Mouse (Mus musculus): ENCODE data around the gene Ptk7. TPM values are rescaled to one million over a fixed set of nuclear protein-coding genes. Genes with fewer than 3 reads are reported as not detected.

The Ptk7 gene
- polyA plus RNA-seq, 1 experiment = 6.6 TPM

DNA sequence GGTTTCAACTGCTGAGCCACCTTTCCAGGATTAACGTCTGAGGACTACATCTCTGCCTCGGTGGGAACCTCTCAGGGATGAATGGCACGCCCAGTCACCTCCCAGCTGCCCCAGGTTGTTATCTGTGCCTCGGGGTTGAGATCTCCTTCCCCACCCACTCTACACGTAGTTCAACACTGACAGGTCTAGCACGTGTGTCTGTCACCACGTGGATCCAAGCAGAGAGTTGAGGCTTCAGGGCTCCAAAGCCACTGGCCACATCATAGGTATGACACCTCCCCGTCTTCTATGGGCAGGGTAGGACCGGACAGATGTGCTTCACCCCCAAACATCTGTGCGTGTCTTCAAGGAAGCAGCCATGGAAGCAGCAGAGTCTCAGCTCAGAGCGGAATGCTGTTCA lies 31.3 kb downstream of the Ptk7 start:
- no peak overlapping the region for H3K27ac ChIP-seq (ENCODE audit: insufficient read depth, low read depth, low read length)
- no peaks in the 10 kb centered on the region for H3K36me3 ChIP-seq (ENCODE audit: control insufficient read depth, insufficient read depth, low read length)
- no peaks in the 10 kb centered on the region; the same call in 1 of the 2 replicates for H3K4me1 ChIP-seq (ENCODE audit: control insufficient read depth, insufficient read depth, insufficient read length, low read length)
- TF ChIP-seq CTCF (IDR thresholded peaks at IDR 0.05; ENCODE audit: extremely low read depth, insufficient read length, insufficient replicate concordance, low read depth, low read length) = no peak
- no peak for TF ChIP-seq POLR2A (IDR thresholded peaks at IDR 0.05; ENCODE audit: low read depth, low read length)
- no peaks in the 10 kb centered on the region for H3K27me3 ChIP-seq (ENCODE audit: control insufficient read depth, insufficient read depth, low read length)
- WGBS = 61% methylated on average over 11 of the region's 11 CpGs
- no peak overlapping the region for H3K4me3 ChIP-seq (ENCODE audit: low read depth, low read length)

DNA sequence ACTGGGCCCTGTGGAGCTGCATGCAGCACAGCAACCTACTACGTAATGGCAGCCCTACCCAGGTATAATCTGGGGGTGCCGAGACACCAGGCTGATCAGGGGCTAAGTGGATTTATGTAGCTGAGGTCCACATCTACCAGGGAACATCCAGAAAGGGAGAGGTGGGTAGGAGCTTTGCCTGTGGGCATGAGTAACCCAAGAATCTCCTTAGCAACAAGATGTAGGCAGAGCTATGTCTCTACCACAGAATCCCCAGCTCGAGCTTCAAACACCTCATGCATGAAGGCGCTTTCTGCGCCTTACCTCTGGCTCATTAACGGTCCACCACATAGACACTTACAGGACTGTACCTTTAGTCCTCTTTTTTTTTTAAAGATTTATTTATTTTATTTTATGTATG lies 34.0 kb downstream of the Ptk7 start:
- Histone ChIP-seq H3K36me3 (ENCODE audit: control insufficient read depth, insufficient read depth, low read length) (no peaks in the 10 kb centered on the region), H3K4me3 (ENCODE audit: low read depth, low read length) (no peak overlapping the region), H3K4me1 (ENCODE audit: control insufficient read depth, insufficient read depth, insufficient read length, low read length) (no peaks in the 10 kb centered on the region; the same call in none of the 2 replicates), H3K27ac (ENCODE audit: insufficient read depth, low read depth, low read length) (no peak overlapping the region), H3K27me3 (ENCODE audit: control insufficient read depth, insufficient read depth, low read length) (no peaks in the 10 kb centered on the region)
- 92% methylated on average over 6 of the region's 6 CpGs for WGBS
- TF ChIP-seq POLR2A (IDR thresholded peaks at IDR 0.05; ENCODE audit: low read depth, low read length) (no peak), CTCF (IDR thresholded peaks at IDR 0.05; ENCODE audit: extremely low read depth, insufficient read length, insufficient replicate concordance, low read depth, low read length) (no peak)

DNA sequence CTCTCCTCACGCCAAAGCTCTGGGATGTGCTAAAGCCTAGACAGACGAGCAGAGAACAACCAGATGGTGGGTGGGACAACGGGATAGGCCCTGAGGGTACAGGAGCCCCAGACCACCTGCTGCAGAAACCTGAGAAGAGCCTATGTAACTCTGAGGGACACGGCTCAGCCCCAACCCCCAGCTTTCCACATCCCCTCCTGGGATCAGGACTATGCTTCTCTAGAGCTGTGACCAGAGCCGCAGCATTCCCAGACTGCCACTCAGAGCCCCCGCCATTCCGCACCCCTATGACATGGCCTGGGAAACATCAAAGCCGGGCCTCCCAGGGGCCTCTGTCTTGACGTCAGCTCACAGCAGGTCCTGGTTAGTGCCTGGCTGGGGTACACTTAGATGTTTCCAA lies 34.7 kb downstream of the Ptk7 start:
- Histone ChIP-seq H3K4me1 (ENCODE audit: control insufficient read depth, insufficient read depth, insufficient read length, low read length) (no peaks in the 10 kb centered on the region; the same call in none of the 2 replicates), H3K27ac (ENCODE audit: insufficient read depth, low read depth, low read length) (no peak overlapping the region), H3K36me3 (ENCODE audit: control insufficient read depth, insufficient read depth, low read length) (no peaks in the 10 kb centered on the region), H3K4me3 (ENCODE audit: low read depth, low read length) (no peak overlapping the region), H3K27me3 (ENCODE audit: control insufficient read depth, insufficient read depth, low read length) (no peaks in the 10 kb centered on the region)
- TF ChIP-seq POLR2A (IDR thresholded peaks at IDR 0.05; ENCODE audit: low read depth, low read length) = no peak
- TF ChIP-seq CTCF (IDR thresholded peaks at IDR 0.05; ENCODE audit: extremely low read depth, insufficient read length, insufficient replicate concordance, low read depth, low read length) = no peak
- 82% methylated on average over 9 of the region's 9 CpGs for WGBS

DNA sequence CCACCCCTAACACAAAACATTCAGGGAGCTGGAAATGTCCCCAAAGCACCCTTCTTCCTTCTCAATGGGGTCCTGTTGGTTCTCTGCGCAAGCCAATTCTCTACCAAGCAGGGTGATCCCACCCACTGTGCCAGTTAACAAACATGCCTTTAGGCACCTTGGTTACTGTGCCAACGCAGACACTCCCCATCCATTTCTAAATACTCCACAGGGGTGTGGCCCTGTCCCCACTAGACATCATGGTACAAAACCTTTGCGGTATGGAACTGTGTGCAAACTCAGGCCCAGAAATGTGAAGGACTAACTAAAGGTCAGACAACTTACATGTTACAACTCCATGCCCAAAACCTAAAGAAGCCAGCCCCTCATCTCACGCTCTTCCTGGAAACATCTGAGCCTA lies 36.2 kb downstream of the Ptk7 start:
- 59% methylated on average over 4 of the region's 4 CpGs for WGBS
- TF ChIP-seq CTCF (IDR thresholded peaks at IDR 0.05; ENCODE audit: extremely low read depth, insufficient read length, insufficient replicate concordance, low read depth, low read length) = no peak
- TF ChIP-seq POLR2A (IDR thresholded peaks at IDR 0.05; ENCODE audit: low read depth, low read length) = no peak

DNA sequence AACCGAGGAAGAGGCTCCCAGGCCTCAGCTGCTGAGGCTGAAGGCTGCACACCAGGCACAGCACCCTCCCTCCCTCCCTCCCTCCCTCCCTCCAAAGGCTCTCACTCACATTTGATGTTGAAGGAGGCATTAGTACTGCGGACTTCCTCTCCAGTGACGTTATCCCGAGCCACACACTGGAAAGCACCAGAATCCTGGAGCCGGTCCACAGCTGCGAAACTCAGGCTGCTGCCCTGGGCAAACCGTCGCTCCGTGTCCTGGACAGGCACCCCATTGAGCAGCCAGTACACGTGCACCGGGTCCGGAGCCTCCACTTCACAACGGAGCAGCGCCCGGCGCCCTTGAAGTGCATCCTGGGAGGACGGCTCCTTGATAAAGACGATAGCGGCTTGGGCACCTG lies 37.9 kb downstream of the Ptk7 start:
- Histone ChIP-seq H3K27me3 (ENCODE audit: control insufficient read depth, insufficient read depth, low read length) (no peaks in the 10 kb centered on the region), H3K4me3 (ENCODE audit: low read depth, low read length) (no peak overlapping the region), H3K4me1 (ENCODE audit: control insufficient read depth, insufficient read depth, insufficient read length, low read length) (no peaks in the 10 kb centered on the region; the same call in none of the 2 replicates), H3K36me3 (ENCODE audit: control insufficient read depth, insufficient read depth, low read length) (no peaks in the 10 kb centered on the region), H3K27ac (ENCODE audit: insufficient read depth, low read depth, low read length) (no peak overlapping the region)
- 74% methylated on average over 19 of the region's 19 CpGs for WGBS
- TF ChIP-seq CTCF (IDR thresholded peaks at IDR 0.05; ENCODE audit: extremely low read depth, insufficient read length, insufficient replicate concordance, low read depth, low read length) = no peak
- no peak for TF ChIP-seq POLR2A (IDR thresholded peaks at IDR 0.05; ENCODE audit: low read depth, low read length)

More for the DNA sequence above, 36.2 kb downstream of the Ptk7 start:
- Histone ChIP-seq H3K27me3 (ENCODE audit: control insufficient read depth, insufficient read depth, low read length) (no peaks in the 10 kb centered on the region), H3K4me3 (ENCODE audit: low read depth, low read length) (no peak overlapping the region), H3K27ac (ENCODE audit: insufficient read depth, low read depth, low read length) (no peak overlapping the region), H3K4me1 (ENCODE audit: control insufficient read depth, insufficient read depth, insufficient read length, low read length) (no peaks in the 10 kb centered on the region; the same call in none of the 2 replicates), H3K36me3 (ENCODE audit: control insufficient read depth, insufficient read depth, low read length) (no peaks in the 10 kb centered on the region)

DNA sequence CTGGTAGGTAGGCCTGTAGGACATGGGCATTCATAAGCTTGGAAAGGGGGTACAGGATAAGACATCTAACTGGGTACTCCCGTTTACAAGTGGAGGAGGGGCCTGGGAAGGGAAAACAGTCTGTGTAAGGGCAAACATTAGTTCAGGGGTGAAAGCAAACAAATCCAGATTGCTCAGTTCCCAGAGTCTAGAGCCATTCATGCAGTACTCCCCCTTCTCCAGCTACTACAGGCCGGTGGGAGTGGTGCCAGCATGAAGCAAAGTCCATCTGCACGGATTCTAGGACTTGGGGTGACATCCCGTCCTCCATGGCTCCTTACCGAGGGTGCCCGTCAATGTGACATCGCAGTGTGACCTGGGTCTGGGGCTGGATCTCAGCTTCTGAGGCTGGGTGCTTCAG lies 38.9 kb downstream of the Ptk7 start:
- Histone ChIP-seq H3K36me3 (ENCODE audit: control insufficient read depth, insufficient read depth, low read length) (no peaks in the 10 kb centered on the region), H3K4me1 (ENCODE audit: control insufficient read depth, insufficient read depth, insufficient read length, low read length) (no peaks in the 10 kb centered on the region; the same call in none of the 2 replicates), H3K27me3 (ENCODE audit: control insufficient read depth, insufficient read depth, low read length) (no peaks in the 10 kb centered on the region), H3K27ac (ENCODE audit: insufficient read depth, low read depth, low read length) (no peak overlapping the region), H3K4me3 (ENCODE audit: low read depth, low read length) (no peak overlapping the region)
- TF ChIP-seq POLR2A (IDR thresholded peaks at IDR 0.05; ENCODE audit: low read depth, low read length) (no peak), CTCF (IDR thresholded peaks at IDR 0.05; ENCODE audit: extremely low read depth, insufficient read length, insufficient replicate concordance, low read depth, low read length) (no peak)
- 39% methylated on average over 7 of the region's 7 CpGs for WGBS

DNA sequence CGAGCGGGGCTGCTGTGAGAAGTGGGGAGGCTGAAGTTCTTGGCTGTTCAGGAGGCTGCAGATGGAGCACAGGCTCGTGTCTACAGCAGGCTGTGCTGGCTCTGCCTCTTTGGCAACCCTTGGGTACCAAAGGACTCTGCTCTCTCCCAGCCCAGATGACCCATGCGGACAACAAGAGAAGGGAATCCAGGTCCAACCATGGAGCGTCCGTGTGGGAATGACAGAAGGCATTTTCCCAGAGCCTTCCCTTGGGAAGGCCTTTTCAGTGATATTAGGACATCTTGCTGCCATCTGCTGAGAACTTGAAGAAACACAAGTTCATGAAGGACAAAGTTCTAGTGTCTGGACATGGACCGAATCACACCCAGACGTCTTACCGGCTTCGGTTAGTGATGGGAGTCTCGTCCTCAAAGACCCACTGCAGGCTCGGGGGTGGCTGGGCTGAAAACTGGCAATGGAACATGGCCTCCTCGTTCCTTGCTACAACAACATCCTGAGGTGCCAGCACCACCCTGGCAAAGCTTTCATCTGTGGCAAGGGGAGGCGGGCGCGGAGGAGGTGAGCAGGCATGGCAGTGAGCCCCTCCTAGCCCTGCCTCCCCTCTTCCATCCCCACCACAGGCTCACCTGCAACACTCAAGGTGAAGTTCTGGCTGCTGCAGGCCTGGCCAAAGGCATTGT lies 39.5 kb downstream of the Ptk7 start:
- TF ChIP-seq POLR2A (IDR thresholded peaks at IDR 0.05; ENCODE audit: low read depth, low read length) (no peak), CTCF (IDR thresholded peaks at IDR 0.05; ENCODE audit: extremely low read depth, insufficient read length, insufficient replicate concordance, low read depth, low read length) (no peak)
- H3K27me3 ChIP-seq (ENCODE audit: control insufficient read depth, insufficient read depth, low read length) = no peaks in the 10 kb centered on the region

More for the DNA sequence above, 39.5 kb downstream of the Ptk7 start:
- H3K27ac ChIP-seq (ENCODE audit: insufficient read depth, low read depth, low read length) = no peak overlapping the region
- no peaks in the 10 kb centered on the region; the same call in none of the 2 replicates for H3K4me1 ChIP-seq (ENCODE audit: control insufficient read depth, insufficient read depth, insufficient read length, low read length)
- H3K36me3 ChIP-seq (ENCODE audit: control insufficient read depth, insufficient read depth, low read length) = no peaks in the 10 kb centered on the region
- no peak overlapping the region for H3K4me3 ChIP-seq (ENCODE audit: low read depth, low read length)
- 82% methylated on average over 16 of the region's 16 CpGs for WGBS

Measured in small intestine, adult 2 months (tissue).